Mouse (Mus musculus) heart, adult 9 months (tissue): Measurements from ENCODE around the gene Hexim1.

Experiments
- DNase-seq, 2 experiments: peaks; one replicate each; pipeline ENCODE4 v3.0.0; 2022; ENCODE audit warnings: low spot score in 2 of 2

Hexim1 gene

GRCm38 (mm10) chr11:103158621-103159478, 42.8 kb downstream of the Hexim1 start:
- peak; percentile 91 to 95 for DNase-seq

- no peak for DNase-seq
Measured at GRCm38 (mm10) chr11:103160738-103161137, 44.7 kb downstream of the Hexim1 start.

GRCm38 (mm10) chr11:103161449-103161848, 45.4 kb downstream of the Hexim1 start:
- no peak for DNase-seq

- no peak for DNase-seq
Measured at GRCm38 (mm10) chr11:103162132-103162531, 46.1 kb downstream of the Hexim1 start.

- no peak for DNase-seq
Measured at GRCm38 (mm10) chr11:103164391-103164790, 48.4 kb downstream of the Hexim1 start.

GRCm38 (mm10) chr11:103168690-103169390, 52.8 kb downstream of the Hexim1 start:
- DNase-seq = peak in 1 of 2 experiments; percentile 76
